Mouse (Mus musculus) liver, adult (tissue): ENCODE data around the gene Gtf3a.

Source experiments
- GATA4 ChIP-seq: IDR thresholded peaks from 2 replicates; pipeline ENCODE4 v1.6.1; 2014; ENCODE audit warnings: mild to moderate bottlenecking, low read length; ENCODE audit not compliant: insufficient replicate concordance

The Gtf3a gene

GRCm38 (mm10) chr5:146931422-146931821 is 17.0 kb upstream of the Gtf3a start:
- TF ChIP-seq GATA4: no peak

GRCm38 (mm10) chr5:146931904-146932553 is 16.4 kb upstream of the Gtf3a start:
- no peak for TF ChIP-seq GATA4

GRCm38 (mm10) chr5:146933466-146933865 is 15.0 kb upstream of the Gtf3a start:
- no peak for TF ChIP-seq GATA4

- no peak for TF ChIP-seq GATA4
Observed at GRCm38 (mm10) chr5:146937541-146938503, 10.6 kb upstream of the Gtf3a start.

GRCm38 (mm10) chr5:146939109-146939796 is 9.2 kb upstream of the Gtf3a start:
- no peak for TF ChIP-seq GATA4

GRCm38 (mm10) chr5:146940219-146940618 is 8.2 kb upstream of the Gtf3a start:
- TF ChIP-seq GATA4: no peak

- TF ChIP-seq GATA4: no peak
Observed at GRCm38 (mm10) chr5:146942965-146943364, 5.5 kb upstream of the Gtf3a start.

- no peak for TF ChIP-seq GATA4
Observed at GRCm38 (mm10) chr5:146944568-146944967, 3.9 kb upstream of the Gtf3a start.

GRCm38 (mm10) chr5:146946682-146947081 is 1.8 kb upstream of the Gtf3a start:
- no peak for TF ChIP-seq GATA4

- no peak for TF ChIP-seq GATA4
Observed at GRCm38 (mm10) chr5:146947497-146947896, 960 bp upstream of the Gtf3a start.

GRCm38 (mm10) chr5:146948041-146948507 is 383 bp upstream of the Gtf3a start:
- TF ChIP-seq GATA4: peak; percentile 41; the same call in 1 of the 2 replicates

- no peak for TF ChIP-seq GATA4
Observed at GRCm38 (mm10) chr5:146954576-146954975, 6.1 kb downstream of the Gtf3a start.

GRCm38 (mm10) chr5:146955651-146956050 is 7.2 kb downstream of the Gtf3a start:
- no peak for TF ChIP-seq GATA4

GRCm38 (mm10) chr5:146956678-146957077 is 8.2 kb downstream of the Gtf3a start:
- no peak for TF ChIP-seq GATA4
